Mouse (Mus musculus) spleen, postnatal 14 days (tissue): ENCODE measurements at regions not wholly inside any gene's neighbourhood (a gene's known extent, or its start where the extent isn't known, plus 50 kb on each side); places are given as distances from the start of the nearest gene placed in this dataset.

Experiments used
- DNase-seq, 2 experiments: peaks; one replicate each; pipeline ENCODE4 v3.0.0; 2021 to 2022; ENCODE audit warnings: low spot score in 2 of 2

- DNase-seq: no peak
Measured at GRCm38 (mm10) chr14:87346812-87347211, 69.6 kb upstream of the Tdrd3 start.

DNA sequence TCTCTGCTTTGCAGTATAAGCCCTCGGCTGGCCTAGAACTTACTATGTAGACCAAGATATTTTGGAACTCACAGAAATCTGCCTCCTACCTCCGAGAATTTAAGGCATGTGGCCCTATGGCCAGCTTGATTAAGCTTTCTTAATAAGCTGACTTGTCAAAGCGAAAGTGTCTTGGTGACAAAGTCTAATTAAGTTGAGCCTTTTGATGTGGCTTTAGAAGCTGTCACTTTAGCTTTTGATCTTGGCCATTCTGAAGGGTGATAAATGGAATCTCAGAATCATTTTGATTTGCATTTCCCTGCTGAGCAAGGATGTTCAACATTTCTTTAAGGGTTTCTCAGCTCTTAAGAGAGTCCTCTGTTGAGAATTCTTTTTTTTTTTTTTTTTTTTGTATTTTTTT, 67.6 kb upstream of the Tdrd3 start:
- no peak for DNase-seq

GRCm38 (mm10) chr14:87365793-87366192, 50.6 kb upstream of the Tdrd3 start:
- DNase-seq: no peak
